Mouse (Mus musculus) kidney, postnatal 36 days (tissue): Measurements from ENCODE around the gene Pde4c.

Source experiments
- DNase-seq, 2 experiments: peaks; one replicate each; pipeline ENCODE4 v3.0.0; 2021 to 2022; ENCODE audit warnings: mixed read lengths in 2 of 2

Pde4c gene

GRCm38 (mm10) chr8:70697366-70698250, 25.9 kb upstream of the Pde4c start:
- DNase-seq = no peak

GRCm38 (mm10) chr8:70698310-70699109, 25.0 kb upstream of the Pde4c start, which contains the start of gene Jund:
Jund (plus strand) TSS chr8:70698949.
- peak; percentile 99 to 100 for DNase-seq

- DNase-seq = peak in 1 of 2 experiments; percentile 68
Measured at GRCm38 (mm10) chr8:70699116-70699833, 24.2 kb upstream of the Pde4c start.

- peak; percentile 75 to 86 for DNase-seq
Measured at GRCm38 (mm10) chr8:70699834-70700554, 23.5 kb upstream of the Pde4c start.

- peak; percentile 95 to 97 for DNase-seq
Measured at GRCm38 (mm10) chr8:70700555-70700922, 23.0 kb upstream of the Pde4c start.

GRCm38 (mm10) chr8:70701048-70701981, 22.2 kb upstream of the Pde4c start:
- DNase-seq = no peak

GRCm38 (mm10) chr8:70701982-70702841, 21.3 kb upstream of the Pde4c start:
- DNase-seq = no peak

- DNase-seq = peak in 1 of 2 experiments; percentile 41
Measured at GRCm38 (mm10) chr8:70702842-70703182, 20.7 kb upstream of the Pde4c start.

GRCm38 (mm10) chr8:70703287-70703686, 20.2 kb upstream of the Pde4c start, which contains the start of gene Iqcn:
Iqcn (plus strand) TSS chr8:70703457.
- DNase-seq = no peak

GRCm38 (mm10) chr8:70708281-70708680, 15.2 kb upstream of the Pde4c start:
- DNase-seq = no peak

- DNase-seq = no peak
Measured at GRCm38 (mm10) chr8:70709794-70710193, 13.7 kb upstream of the Pde4c start.

GRCm38 (mm10) chr8:70710296-70710695, 13.2 kb upstream of the Pde4c start:
- peak in 1 of 2 experiments; percentile 48 for DNase-seq

- no peak for DNase-seq
Measured at GRCm38 (mm10) chr8:70711041-70711440, 12.5 kb upstream of the Pde4c start.

- DNase-seq = no peak
Measured at GRCm38 (mm10) chr8:70713991-70714390, 9.5 kb upstream of the Pde4c start.

- DNase-seq = no peak
Measured at GRCm38 (mm10) chr8:70715086-70715485, 8.4 kb upstream of the Pde4c start.

GRCm38 (mm10) chr8:70716521-70717400, 6.8 kb upstream of the Pde4c start:
- no peak for DNase-seq

- peak; percentile 72 to 86 for DNase-seq
Measured at GRCm38 (mm10) chr8:70718297-70718696, 5.2 kb upstream of the Pde4c start, which contains the start of gene Gm3336. Gm3336 (plus strand) TSS chr8:70718543.

- peak; percentile 58 to 60 for DNase-seq
Measured at GRCm38 (mm10) chr8:70719796-70720270, 3.7 kb upstream of the Pde4c start.

GRCm38 (mm10) chr8:70720739-70721138, 2.8 kb upstream of the Pde4c start:
- peak; percentile 80 to 90 for DNase-seq
